Mouse (Mus musculus) neural tube, embryonic 12.5 days (tissue): ENCODE data around the gene Tstd3. TPM values are rescaled to one million over a fixed set of nuclear protein-coding genes. Genes with fewer than 3 reads are reported as not detected.
A peak's percentile ranks its signal among the peaks of the same experiment; 100 is the strongest.
"Not testable (repeated sequence)": the region's sequence is repeated elsewhere in the genome, so short reads cannot be mapped to it uniquely, and the experiment has no call there.

Experiments
- ATAC-seq: fragments of 200-750 bp; cut with Nextera tagmentation; 2 replicates; pipeline ENCODE4 v1.8.0; 2017; ENCODE audit warnings: low read depth, mild to moderate bottlenecking, moderate TSS enrichment, moderate library complexity; ENCODE audit not compliant: low FRiP score
- H3K27ac ChIP-seq: fragments of 300-500 bp; sonication (generic); 2 replicates; pipeline ENCODE4 v1.5.1; 2016
- H3K27me3 ChIP-seq: fragments of 300-500 bp; sonication (generic); replicated peaks from 2 replicates; pipeline ENCODE4 v1.6.1; 2016; ENCODE audit warnings: mild to moderate bottlenecking
- H3K36me3 ChIP-seq: fragments of 300-500 bp; sonication (generic); 2 replicates; pipeline ENCODE4 v1.6.1; 2016; ENCODE audit warnings: mild to moderate bottlenecking
- H3K4me1 ChIP-seq: fragments of 300-500 bp; sonication (generic); 2 replicates; pipeline ENCODE4 v1.6.1; 2016
- H3K4me2 ChIP-seq: fragments of 300-500 bp; sonication (generic); replicated peaks from 2 replicates; pipeline ENCODE4 v1.6.1; 2016; ENCODE audit warnings: mild to moderate bottlenecking
- H3K4me3 ChIP-seq: fragments of 300-500 bp; sonication (generic); 2 replicates; pipeline ENCODE4 v1.5.1; 2016
- H3K9ac ChIP-seq: fragments of 300-500 bp; sonication (generic); 2 replicates; pipeline ENCODE4 v1.6.1; 2016; ENCODE audit warnings: mild to moderate bottlenecking
- H3K9me3 ChIP-seq: fragments of 300-500 bp; sonication (generic); 2 replicates; pipeline ENCODE4 v1.6.1; 2016; ENCODE audit warnings: mild to moderate bottlenecking
- WGBS: fragments of 180-500 bp; shearing (Covaris S2); methylation state at CpG from one replicate; pipeline ENCODE4 v1.1.7; 2016; 5-methylcytosine and 5-hydroxymethylcytosine counted together
- polyA plus RNA-seq: library from polyadenylated mRNA; unstranded; fragments of >200 nt; fragmentation: Nextera tagmentation; extraction: Ambion mirVana; gene quantifications from 2 replicates; pipeline ENCODE4 v1.2.1, GENCODE M21; 2016

Gene Tstd3
- polyA plus RNA-seq, 1 experiment from 2014 or later = 26.0 TPM

GRCm38 (mm10) chr4:21776091-21776945 lies 9.3 kb upstream of the Tstd3 start:
- WGBS = under 1% methylated on average over 46 of the region's 46 CpGs
- no peaks in the 10 kb centered on the region for H3K27me3 ChIP-seq

GRCm38 (mm10) chr4:21772306-21772705 lies 5.3 kb upstream of the Tstd3 start:
- WGBS = 97% methylated on average over 1 of the region's 1 CpGs
- Histone ChIP-seq H3K4me2 (no peak overlapping the region), H3K27ac (no peak overlapping the region), H3K36me3 (no peaks in the 10 kb centered on the region), H3K27me3 (no peaks in the 10 kb centered on the region), H3K4me3 (no peak overlapping the region), H3K4me1 (0 out of 2 replicates have a peak, but pooled peaks cover 2% of the 10 kb centered on the region), H3K9ac (no peak overlapping the region), H3K9me3 (no peaks in the 10 kb centered on the region)
- ATAC-seq = no peak

More at GRCm38 (mm10) chr4:21776091-21776945, 9.3 kb upstream of the Tstd3 start:
- peaks cover 6% of the 10 kb centered on the region for H3K36me3 ChIP-seq
- 0 out of 2 replicates have a peak, but pooled peaks cover 6% of the 10 kb centered on the region for H3K4me1 ChIP-seq
- no peak overlapping the region for H3K27ac ChIP-seq
- peak overlapping the region; percentile 60 for H3K4me2 ChIP-seq
- no peaks in the 10 kb centered on the region for H3K9me3 ChIP-seq
- peak overlapping the region; percentile 74 for H3K4me3 ChIP-seq
- H3K9ac ChIP-seq = peak overlapping the region; percentile 88
- ATAC-seq = peak; percentile 97

GRCm38 (mm10) chr4:21771064-21771463 lies 4.1 kb upstream of the Tstd3 start:
- 0 out of 2 replicates have a peak, but pooled peaks cover 2% of the 10 kb centered on the region for H3K4me1 ChIP-seq
- H3K9ac ChIP-seq = no peak overlapping the region
- H3K4me2 ChIP-seq = no peak overlapping the region
- no peak for ATAC-seq
- no peaks in the 10 kb centered on the region for H3K9me3 ChIP-seq
- no peak overlapping the region for H3K27ac ChIP-seq
- H3K27me3 ChIP-seq = no peaks in the 10 kb centered on the region
- H3K4me3 ChIP-seq = no peak overlapping the region
- 87% methylated on average over 1 of the region's 1 CpGs for WGBS
- H3K36me3 ChIP-seq = no peaks in the 10 kb centered on the region

- Histone ChIP-seq H3K27me3 (no peaks in the 10 kb centered on the region), H3K9ac (peak overlapping the region; percentile 70), H3K27ac (no peak overlapping the region), H3K36me3 (no peaks in the 10 kb centered on the region), H3K4me3 (peak overlapping the region; percentile 59), H3K9me3 (no peaks in the 10 kb centered on the region), H3K4me2 (peak overlapping the region; percentile 71), H3K4me1 (0 out of 2 replicates have a peak, but pooled peaks cover 5% of the 10 kb centered on the region)
- 18% methylated on average over 14 of the region's 14 CpGs for WGBS
- peak; percentile 54 for ATAC-seq
These were observed 695 bp downstream of the Tstd3 start for GRCm38 (mm10) chr4:21766171-21766862.

- Histone ChIP-seq H3K27me3 (no peaks in the 10 kb centered on the region), H3K4me2 (no peak overlapping the region), H3K36me3 (peaks cover 5% of the 10 kb centered on the region; the same call in 1 of the 2 replicates), H3K27ac (no peak overlapping the region), H3K4me1 (0 out of 2 replicates have a peak, but pooled peaks cover 5% of the 10 kb centered on the region), H3K4me3 (no peak overlapping the region), H3K9ac (no peak overlapping the region), H3K9me3 (no peaks in the 10 kb centered on the region)
- WGBS = 83% methylated on average over 4 of the region's 4 CpGs
- no peak for ATAC-seq
These were observed 3.2 kb downstream of the Tstd3 start for GRCm38 (mm10) chr4:21763827-21764226.

- no peak overlapping the region for H3K27ac ChIP-seq
- H3K36me3 ChIP-seq = peaks cover 12% of the 10 kb centered on the region; the same call in 1 of the 2 replicates
- whole genome bisulfite sequencing = 92% methylated on average over 9 of the region's 9 CpGs
- no peak overlapping the region for H3K4me3 ChIP-seq
- no peak overlapping the region for H3K9ac ChIP-seq
- 0 out of 2 replicates have a peak, but pooled peaks cover 5% of the 10 kb centered on the region for H3K4me1 ChIP-seq
- H3K4me2 ChIP-seq = no peak overlapping the region
- ATAC-seq = no peak
- H3K9me3 ChIP-seq = no peaks in the 10 kb centered on the region
- no peaks in the 10 kb centered on the region for H3K27me3 ChIP-seq
These were observed 5.4 kb downstream of the Tstd3 start for GRCm38 (mm10) chr4:21761416-21762160.

GRCm38 (mm10) chr4:21758860-21759259 lies 8.2 kb downstream of the Tstd3 start:
- no peak overlapping the region for H3K9ac ChIP-seq
- H3K4me2 ChIP-seq = no peak overlapping the region
- peaks cover 12% of the 10 kb centered on the region; the same call in 1 of the 2 replicates for H3K36me3 ChIP-seq
- H3K4me3 ChIP-seq = no peak overlapping the region
- ATAC-seq = no peak
- 58% methylated on average over 1 of the region's 1 CpGs for WGBS
- no peaks in the 10 kb centered on the region for H3K4me1 ChIP-seq
- H3K9me3 ChIP-seq = no peaks in the 10 kb centered on the region
- H3K27ac ChIP-seq = no peak overlapping the region
- no peaks in the 10 kb centered on the region for H3K27me3 ChIP-seq

GRCm38 (mm10) chr4:21755123-21755789 lies 11.8 kb downstream of the Tstd3 start:
- H3K4me1 ChIP-seq = no peaks in the 10 kb centered on the region
- no peaks in the 10 kb centered on the region for H3K9me3 ChIP-seq
- no peak overlapping the region for H3K9ac ChIP-seq
- H3K4me2 ChIP-seq = no peak overlapping the region
- no peak overlapping the region for H3K27ac ChIP-seq
- H3K4me3 ChIP-seq = no peak overlapping the region
- H3K27me3 ChIP-seq = no peaks in the 10 kb centered on the region
- WGBS = 74% methylated on average over 4 of the region's 4 CpGs
- no peak for ATAC-seq
- peaks cover 12% of the 10 kb centered on the region; the same call in 1 of the 2 replicates for H3K36me3 ChIP-seq

GRCm38 (mm10) chr4:21745723-21746122 lies 21.3 kb downstream of the Tstd3 start:
- Histone ChIP-seq H3K27me3 (no peaks in the 10 kb centered on the region), H3K36me3 (peaks cover 20% of the 10 kb centered on the region), H3K27ac (no peak overlapping the region), H3K9ac (no peak overlapping the region), H3K9me3 (no peaks in the 10 kb centered on the region), H3K4me3 (no peak overlapping the region), H3K4me2 (no peak overlapping the region), H3K4me1 (no peaks in the 10 kb centered on the region)
- WGBS = 79% methylated on average over 5 of the region's 5 CpGs
- no peak for ATAC-seq

GRCm38 (mm10) chr4:21744142-21744541 lies 22.9 kb downstream of the Tstd3 start:
- H3K9me3 ChIP-seq, H3K4me2 ChIP-seq, ATAC-seq, H3K4me3 ChIP-seq, H3K9ac ChIP-seq, H3K27me3 ChIP-seq, H3K4me1 ChIP-seq, H3K27ac ChIP-seq: not testable (repeated sequence)
- peaks cover 20% of the 10 kb centered on the region for H3K36me3 ChIP-seq
- WGBS = 98% methylated on average over 8 of the region's 8 CpGs

GRCm38 (mm10) chr4:21739169-21739568 lies 27.8 kb downstream of the Tstd3 start:
- H3K27me3 ChIP-seq = no peaks in the 10 kb centered on the region
- H3K4me3 ChIP-seq = no peak overlapping the region
- no peaks in the 10 kb centered on the region for H3K4me1 ChIP-seq
- H3K36me3 ChIP-seq = peaks cover 21% of the 10 kb centered on the region
- H3K9ac ChIP-seq = no peak overlapping the region
- no peaks in the 10 kb centered on the region for H3K9me3 ChIP-seq
- ATAC-seq = no peak
- no peak overlapping the region for H3K4me2 ChIP-seq
- 94% methylated on average over 4 of the region's 4 CpGs for WGBS
- no peak overlapping the region for H3K27ac ChIP-seq
